Mouse (Mus musculus): Measurements from ENCODE around the gene Six4.
A peak's percentile ranks its signal among the peaks of the same experiment; 100 is the strongest.
"Not testable (repeated sequence)": the region's sequence is repeated elsewhere in the genome, so short reads cannot be mapped to it uniquely, and the experiment has no call there.

The Six4 gene

DNA sequence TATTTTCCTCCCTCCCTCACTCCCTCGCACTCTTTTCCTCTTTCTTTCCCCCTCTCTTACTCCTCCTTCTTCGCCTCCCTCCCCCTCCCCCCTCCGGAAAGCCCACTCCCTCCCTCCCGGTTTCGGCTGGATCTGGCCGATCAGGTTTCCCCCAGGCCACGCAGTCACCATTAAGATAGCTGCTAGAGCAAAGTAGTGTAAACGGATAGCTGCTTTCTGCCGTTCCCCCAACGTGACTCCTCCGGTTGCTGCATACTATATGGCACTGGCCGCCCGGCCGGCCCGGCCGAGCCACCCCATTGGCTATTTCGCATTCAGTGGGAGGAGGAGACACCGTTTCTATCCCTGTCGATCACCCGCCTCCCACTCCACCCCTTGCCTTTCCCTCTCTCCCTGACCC lies at the start of gene Six4:
Gene Six4, minus strand, starts transcription at position 261 of the 400 bp plus-strand sequence.
- peak; percentile 5 for DNase-seq

DNA sequence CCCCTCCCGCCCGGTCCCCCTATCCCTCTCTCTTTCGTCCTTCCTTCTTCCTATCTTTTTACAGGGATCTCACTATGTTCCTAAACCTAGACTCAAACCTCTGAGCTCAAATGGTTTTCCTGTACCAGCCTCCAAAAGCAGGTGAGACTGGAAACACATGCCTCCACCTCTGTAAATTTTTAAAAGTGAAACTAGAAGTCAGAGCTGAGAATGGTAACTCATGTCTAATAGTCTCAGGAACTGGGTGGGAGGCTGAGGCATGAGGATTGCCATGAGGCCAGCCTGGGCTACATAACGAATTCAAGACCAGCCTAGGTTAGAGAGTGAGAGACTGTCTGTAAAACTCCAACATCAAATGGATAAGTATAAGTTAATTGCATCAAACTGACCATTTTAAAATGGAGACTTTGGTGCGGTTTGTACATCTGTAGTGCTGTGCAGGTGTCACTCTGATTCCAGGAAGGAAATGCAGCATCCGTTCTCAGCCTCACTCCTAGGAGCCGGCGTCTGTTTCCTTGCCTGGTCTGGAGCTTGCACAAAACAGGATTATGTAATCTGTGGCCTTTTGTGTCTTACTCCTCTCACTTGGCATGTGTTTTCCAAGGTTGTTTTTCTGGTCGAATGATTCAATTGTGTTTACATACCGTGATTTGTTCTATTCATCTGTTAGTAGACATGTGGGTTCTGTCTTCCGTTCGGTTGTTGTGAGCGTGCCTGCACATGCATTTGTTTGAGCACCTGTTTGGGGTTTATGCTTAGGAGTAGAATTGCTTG lies 49.3 kb upstream of the Six4 start:
- peak; percentile 33 for DNase-seq

DNA sequence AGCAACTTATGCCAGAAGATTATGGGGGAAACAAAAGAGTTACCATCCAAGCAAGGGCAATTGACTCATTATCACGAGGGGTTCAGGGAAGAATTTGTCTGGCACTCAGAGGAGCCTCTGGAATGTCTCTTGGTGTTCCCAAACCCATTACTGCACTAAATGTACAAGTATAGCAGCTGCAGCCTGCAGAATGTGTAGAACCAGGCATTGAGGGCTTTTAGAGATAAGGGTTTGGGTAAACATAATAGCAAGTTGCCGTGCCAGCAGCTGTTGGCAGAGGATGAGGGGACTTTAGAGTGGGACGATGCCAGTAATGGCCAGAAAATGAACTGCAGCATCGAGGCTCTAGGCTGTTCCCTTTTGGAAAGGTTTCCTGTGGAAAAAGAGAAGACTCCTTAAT lies 47.1 kb upstream of the Six4 start:
- no peak for DNase-seq

DNA sequence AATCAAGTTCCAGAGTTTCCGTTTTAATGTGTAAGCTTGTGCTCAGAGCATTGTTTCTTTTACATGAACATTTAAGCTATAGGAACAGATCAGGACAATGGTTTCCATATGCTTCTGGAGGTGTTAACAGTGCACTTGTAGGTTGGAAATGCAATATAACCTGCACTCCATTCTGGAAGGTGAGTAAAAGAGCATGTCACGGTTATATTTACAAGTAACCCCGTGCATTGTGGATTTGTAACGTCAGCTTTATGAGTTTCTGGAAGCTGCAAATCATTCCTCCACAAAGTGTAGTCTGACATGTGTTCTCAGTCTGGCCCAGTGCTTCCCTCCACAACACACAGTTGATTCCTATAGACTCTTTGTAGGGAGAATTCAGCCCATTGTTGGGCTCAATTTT lies 40.9 kb upstream of the Six4 start:
- no peak for DNase-seq

DNA sequence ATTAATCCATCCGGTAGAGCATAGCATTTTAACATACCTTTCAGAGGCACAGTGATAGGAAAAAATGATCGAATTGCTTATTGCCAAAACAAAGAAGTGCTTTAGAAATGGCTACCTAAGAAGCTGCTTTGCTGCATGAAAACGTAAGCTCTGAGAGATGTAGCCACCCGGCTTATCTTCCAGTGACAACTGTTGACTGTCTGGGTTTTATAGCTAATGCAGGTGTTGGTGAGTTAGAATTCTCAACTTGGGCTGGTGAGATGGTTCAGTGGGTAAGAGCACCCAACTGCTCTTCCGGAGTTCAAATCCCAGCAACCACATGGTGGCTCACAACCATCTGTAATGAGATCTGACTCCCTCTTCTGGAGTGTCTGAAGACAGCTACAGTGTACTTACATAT lies 37.8 kb upstream of the Six4 start:
- DNase-seq: not testable (repeated sequence)

DNA sequence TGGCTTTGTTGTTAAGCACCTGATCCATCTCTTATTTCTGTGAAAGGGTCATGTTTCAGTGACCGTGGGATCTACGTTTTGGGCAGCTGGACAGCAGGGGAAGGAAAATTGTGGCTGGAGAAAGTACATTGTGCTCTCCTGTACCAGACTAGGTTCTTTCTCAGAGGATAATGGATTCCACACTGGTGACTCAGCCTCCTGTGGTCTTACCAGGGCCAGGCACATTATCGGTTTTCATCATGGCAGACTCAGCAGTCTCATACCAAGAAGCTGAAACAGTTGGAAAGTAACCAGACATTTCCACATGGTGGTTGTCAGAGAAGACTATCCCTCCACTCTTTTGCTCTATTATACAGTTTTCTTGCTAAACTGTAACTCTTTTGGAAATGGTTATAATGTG lies 34.0 kb upstream of the Six4 start:
- no peak for DNase-seq

DNA sequence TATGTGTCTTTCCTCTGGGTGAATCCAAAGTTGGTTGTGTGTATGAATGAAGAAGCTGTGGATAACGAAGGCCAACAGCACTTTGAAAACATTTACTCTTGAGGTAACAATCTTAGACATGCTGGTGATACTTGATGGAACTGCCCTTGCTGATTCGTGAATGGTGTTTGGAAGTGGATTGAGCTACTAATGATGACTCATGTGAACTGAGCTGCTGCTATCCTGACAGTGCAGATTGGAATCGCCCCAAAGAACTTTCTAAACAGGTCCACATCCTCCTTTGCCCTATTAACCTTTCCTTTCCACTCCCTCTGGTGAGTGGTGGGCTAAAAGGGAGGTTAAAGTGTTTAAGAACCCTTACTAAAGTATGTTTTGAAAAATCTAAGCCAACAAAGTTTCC lies 27.5 kb upstream of the Six4 start:
- no peak for DNase-seq

DNA sequence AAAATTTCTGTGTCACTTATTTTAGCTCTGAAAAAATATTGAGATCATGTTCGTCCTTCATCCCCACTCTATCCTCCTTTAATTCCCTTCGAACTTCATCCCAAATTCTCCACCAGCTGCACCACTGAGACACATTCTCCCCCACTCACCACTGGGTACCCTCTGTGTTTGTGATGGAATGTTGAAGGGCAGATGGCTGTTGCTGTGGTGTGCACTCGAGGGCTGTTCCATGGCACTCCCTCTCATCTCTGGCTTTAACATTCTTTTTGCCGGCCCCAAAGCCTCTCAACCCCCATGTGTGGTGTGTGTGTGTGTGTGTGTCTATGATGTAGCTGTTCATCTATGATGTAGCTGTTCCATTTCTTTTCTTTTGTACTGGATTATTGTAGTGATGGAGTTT lies 12.0 kb upstream of the Six4 start:
- no peak for DNase-seq

DNA sequence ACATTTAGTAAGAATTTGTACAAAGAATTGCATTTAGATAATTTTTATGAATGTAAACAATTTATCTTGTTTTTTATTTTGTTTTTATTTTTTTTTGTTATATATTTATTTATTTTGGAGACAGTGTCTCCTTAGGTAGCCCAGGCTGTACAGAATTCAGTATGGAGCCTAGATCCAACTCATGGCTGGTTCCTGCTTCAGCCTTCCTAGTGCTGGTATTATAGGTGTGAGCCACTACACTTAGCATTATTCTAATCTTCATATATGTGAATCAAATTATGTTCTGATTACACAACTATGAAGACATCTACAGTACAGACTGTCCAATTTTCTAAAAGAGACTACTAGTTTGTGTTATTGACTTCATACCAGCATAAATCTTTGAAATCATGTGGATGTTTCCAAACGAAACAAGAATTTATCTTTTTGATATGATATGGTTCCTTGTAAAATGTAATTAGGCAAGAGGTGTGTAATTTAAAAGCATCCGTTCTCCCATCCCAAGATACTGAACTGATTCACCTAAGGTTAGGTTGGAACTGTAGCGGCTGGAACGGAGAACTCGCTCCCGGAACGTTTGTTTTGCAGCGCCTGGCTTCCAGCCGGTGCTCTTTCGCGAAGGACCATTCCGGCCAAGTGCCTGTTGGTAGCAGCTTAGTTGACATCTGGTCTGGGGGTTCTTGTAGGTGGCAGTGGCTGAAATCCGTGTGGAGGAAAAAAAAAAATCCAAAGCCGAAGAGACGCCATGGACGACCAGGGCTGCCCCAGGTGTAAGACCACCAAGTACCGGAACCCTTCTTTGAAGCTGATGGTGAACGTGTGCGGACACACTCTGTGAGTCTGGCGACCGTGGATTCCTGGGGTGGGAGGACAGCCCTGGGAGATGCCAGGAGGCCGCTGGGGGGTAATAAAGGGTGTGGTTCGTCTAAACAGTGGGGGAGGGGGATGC lies 10.1 kb upstream of the Six4 start, which contains the start of gene Mnat1:
Gene Mnat1, plus strand, starts transcription at position 625 of the 949 bp plus-strand sequence.
- peak; percentile 82 for DNase-seq

DNA sequence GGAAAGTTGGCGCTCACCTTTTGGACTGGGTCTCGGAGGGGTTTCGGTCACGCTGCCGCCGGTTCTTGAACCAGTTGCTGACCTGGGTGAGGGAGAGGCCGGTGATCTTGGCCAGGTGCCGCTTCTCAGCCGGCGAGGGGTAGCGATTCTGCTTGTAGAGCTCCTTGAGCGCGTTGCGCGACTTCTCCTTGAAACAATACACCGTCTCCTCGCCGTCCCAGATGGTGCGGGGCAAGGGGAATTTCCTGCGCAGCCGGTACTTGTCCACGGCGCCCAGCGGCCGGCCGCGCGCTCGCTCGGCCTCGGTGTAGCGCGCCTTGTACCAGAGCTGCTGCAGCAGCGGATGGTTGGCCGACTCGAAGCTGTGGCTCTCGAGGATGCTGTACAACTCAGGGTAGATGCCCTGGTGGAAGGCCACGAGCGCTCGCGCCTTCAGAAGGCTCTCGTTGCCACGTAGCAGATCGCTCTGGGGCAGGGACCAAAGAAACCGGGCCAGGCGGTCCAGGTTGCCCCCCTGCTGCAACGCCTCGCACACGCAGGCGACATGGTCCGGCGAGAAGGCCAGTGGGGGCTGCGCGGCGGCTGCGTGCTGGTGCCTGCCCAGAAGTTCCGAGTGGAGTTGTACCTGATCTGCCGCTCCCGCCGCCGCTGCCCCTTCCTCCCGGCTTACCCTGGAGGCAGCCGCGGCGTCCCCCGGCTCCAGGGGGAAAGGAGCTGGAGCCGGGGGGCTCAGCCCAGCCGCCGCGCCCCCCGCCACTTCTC lies 749 bp downstream of the Six4 start:
- DNase-seq: peak; percentile 11

DNA sequence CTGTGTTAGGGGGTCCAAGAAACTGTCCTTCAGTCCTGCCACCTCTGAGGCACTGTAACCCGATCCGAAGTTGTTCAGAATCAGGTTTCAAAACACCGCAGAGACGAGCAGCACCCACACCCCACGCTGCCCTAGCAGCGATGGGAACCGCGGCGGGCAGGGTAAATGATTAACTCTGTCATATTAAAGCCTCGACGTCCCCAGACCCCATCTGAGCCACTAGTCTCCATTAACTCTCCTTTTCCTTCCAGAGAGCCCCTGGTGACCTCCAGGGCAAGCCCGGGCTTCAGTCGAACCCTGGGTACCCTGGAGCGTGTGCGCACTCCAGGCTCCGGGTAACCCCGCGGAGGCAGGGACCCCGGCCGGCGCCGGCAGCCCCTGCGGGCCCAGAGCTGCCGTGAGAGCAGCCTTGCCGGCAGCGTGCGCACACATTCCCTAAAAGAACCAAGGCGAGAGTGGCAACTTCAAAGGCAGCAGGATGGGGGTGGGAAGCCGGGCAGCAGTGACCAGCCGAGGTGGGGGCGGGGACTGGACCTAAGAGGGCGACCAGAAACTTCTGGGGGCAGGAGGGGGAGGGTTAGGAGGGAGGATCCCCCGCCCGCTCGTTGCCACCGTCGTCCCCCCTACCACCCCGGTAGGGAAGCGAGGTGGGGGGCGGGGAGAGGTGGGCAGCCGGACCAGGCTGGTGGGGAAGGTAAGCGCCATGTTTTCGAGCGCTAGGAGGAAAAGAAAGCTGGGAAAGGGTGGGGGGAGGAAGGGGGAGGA lies 1.5 kb downstream of the Six4 start:
- peak; percentile 14 for DNase-seq

DNA sequence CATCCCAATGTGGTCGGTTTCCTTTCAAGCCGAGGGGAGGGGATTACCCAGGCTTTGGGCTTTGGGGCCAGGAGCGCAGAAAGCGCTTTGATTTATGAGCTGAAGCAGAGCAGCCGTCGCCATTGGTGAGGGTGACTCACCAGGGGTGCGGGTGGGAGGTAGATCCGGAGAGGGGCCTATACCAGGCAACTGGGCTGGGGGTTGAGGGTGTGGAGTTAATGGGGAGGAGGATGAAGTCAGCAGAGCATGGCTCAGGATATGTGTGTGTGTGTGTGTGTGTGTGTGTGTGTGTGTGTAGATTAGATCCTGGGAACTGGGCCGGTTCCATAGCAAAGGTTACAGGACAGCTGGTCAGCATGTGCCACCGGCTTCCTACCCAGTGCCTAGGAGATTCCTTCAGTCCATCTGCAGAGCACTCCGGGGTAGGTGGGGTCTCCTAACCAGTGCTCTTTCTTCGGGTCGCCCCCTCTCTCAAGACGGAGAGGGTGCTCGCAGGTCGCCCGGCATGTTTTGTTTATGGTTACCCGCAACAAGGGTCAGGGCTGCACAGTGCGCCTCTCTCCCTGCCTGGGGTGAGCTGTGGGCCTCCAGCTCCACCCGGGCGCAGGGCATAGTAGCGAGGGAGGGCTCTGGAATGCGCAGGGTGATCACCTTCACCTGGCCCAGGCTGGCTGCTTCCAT lies 2.7 kb downstream of the Six4 start:
- DNase-seq: peak; percentile 9

DNA sequence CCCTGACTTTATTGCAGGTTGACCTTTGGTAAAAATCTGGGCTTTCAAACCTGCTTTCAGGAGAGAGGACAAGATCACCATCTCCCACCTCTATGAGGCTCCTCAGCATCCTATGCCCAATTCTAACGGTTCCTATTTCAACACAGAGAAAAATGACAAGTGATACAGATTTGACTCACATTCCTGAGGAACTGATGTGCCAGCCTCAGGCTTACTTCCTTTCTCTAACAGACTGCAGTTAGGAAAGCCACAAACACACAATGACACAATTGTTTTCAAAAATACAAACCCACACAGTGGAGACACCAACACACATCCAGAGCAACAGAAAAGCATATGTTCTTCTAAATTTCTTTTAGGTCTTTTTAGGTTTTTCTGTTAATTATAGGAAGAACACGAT lies 5.4 kb downstream of the Six4 start:
- DNase-seq: no peak

DNA sequence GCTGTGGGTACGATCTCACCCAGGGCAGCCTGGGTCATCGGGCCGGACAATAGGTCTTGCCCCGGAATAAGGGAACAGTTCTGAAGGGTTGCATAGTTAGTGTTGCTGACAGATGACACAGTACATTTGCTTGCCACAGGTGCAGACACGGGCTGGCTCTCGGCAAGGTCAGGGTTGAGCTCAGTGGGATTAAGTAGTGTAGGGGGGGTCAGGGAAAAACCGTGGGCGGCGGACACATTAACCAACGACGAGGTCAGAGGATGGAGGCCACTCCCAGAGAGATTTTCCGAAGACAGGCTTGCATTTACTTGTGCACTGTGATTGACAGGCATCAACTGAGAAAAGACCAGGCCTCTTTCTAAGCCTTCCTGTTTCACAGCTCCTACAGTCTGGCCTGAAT lies 9.5 kb downstream of the Six4 start:
- no peak for DNase-seq

DNA sequence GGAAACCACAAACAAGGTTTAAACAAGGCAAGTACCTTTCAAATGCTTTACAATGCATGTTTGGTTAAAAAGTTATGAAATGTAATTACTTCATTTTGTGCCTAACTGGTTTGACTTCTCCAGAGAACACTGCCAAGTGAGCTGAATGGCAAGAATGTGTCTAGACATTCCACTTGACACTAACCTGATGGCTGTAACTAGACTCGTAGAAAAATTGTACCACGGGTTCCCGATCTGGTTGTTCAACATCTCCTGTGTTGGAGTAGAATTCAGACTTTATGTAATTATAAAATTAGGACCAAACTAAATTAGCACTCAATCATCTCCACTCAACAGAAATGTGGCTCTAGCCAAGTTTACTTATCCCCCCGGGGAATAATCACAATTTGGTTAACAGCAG lies 14.7 kb downstream of the Six4 start:
- DNase-seq: no peak

DNA sequence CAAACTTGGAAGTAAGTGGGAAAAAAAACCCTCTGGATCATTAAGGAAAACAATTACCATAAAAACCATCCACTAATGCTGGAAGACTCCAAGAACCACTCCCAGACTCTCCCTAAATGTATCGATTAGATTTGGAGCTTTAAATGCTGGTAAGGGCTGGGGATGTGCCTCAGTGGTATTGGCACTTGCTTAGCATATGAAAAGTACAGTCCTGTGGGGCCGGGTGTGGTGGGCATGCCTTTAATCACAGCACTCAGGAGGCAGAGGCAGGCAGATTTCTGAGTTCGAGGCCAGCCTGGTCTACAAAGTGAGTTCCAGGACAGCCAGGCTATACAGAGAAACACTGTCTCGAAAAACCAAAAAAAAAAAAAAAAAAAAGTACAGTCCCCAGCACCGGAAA lies 17.1 kb downstream of the Six4 start:
- not testable (repeated sequence) for DNase-seq

DNA sequence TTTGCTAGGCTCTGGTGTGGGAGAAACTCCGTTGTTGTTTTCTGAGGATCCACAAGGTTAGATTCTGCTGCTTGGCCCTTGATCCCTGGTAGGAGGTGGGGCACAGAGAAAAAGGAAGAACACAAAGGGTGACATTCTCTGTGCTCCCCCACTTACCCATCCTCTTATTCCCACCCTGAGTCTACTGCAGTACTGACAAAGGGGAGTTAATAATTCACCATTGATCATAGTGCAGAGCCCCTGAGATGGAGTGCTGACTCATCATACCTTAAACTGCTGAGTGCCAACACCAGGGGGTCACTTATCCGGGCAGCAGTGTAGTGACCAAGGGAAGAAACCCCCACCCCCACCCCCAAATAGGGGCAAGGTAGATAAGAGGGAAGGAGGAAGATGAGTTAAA lies 18.7 kb downstream of the Six4 start:
- no peak for DNase-seq

DNA sequence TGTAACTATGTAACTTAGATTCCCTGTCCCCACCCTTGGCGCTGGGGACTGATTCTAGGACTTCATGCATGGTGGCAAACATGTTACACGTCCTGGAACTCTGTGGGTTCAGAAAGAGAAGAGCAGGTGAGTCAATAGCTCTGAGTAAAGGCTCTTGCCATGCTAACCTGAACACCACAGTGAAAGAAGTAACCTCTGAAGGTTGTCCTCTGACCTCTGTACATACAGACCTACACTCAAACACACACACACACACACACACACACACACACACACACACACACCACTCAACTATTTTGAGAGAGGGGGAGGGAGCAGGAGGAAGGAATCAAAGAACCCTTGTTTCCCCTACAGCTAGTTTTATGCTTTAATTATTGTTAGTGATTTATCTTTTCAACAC lies 19.1 kb downstream of the Six4 start:
- no peak for DNase-seq

DNA sequence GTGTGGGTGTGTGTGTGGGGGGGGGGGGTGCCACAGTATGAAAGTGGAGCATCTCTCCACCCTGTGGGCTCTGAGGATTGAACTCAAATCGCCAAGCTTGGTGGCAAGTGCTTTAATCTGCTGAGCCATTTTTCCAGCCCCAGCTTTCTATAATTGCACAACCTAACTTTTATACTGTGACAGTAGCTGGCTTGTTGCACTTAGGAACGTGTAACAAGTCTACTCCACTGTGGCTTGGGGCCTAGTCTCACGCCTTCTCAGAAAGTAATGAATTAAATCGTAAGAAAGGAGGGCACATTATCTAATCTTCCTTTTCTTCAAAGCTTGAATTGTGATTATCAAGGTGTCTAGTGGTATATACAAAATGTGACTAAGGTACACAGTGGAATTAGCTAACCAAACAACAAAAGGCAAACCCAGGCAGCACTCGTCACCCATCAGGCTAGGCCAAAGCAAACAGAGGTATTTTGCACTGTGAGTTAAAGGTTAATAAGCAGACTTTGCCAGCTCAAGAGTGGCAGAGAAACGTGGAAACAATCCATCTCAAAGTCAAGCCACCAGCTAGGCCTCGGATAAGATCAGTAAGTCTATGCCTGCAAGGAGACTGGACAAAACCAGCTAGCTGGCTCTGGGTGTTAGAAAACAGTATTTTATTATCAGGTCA lies 22.5 kb downstream of the Six4 start:
- DNase-seq: no peak

DNA sequence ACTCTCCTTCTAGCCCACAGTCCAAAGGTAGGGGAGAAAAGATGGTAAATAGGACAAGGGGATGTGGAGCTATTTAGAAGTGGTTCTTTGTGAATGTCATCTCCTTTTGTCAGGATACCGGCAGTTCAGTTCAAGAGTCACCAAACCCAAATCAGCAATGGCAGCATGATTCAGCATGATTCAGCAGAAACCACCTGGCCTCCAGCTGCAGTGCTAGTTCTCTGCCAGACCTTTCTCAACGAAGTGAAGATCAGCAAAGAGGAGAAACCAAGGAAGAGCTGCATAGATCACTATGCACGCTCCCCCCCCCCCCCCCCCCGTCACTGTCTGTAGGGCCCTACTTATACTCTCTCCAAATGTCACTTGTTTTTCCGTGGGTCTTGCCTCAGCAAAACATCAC lies 24.3 kb downstream of the Six4 start:
- DNase-seq: peak; percentile 6

DNA sequence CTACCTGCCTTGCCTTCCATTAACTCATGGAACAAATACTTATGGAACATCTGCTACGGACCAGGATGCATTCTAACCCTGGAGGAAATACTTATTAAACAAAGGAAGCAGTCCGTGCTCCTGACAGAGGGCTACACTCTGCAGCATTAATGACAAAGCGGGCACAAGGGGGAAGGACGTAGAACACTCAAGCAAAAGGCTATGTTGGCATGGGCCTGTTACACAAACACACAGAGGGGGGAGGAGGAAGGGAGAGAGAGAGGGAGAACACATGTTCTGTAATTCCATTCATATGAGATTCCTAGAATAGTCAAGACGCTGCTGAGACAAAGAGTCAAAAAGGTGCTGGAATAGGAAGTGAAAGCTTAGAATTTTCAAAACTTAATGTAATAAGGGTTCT lies 24.8 kb downstream of the Six4 start:
- no peak for DNase-seq
